Mouse (Mus musculus) hindbrain, embryonic 16.5 days (tissue): ENCODE data around the gene Dbnl. TPM values are rescaled to one million over a fixed set of nuclear protein-coding genes. Genes with fewer than 3 reads are reported as not detected.

Experiments used
- ATAC-seq: fragments of 200-750 bp; cut with Nextera tagmentation; 2 replicates; pipeline ENCODE4 v1.8.0; 2017; ENCODE audit warnings: moderate TSS enrichment, moderate library complexity
- H3K27ac ChIP-seq: fragments of 300-500 bp; sonication (generic); 2 replicates; pipeline ENCODE4 v1.5.1; 2014; ENCODE audit warnings: low read depth, mild to moderate bottlenecking, control low read depth, low read length, moderate library complexity
- H3K27me3 ChIP-seq: fragments of 300-500 bp; sonication (generic); replicated peaks from 2 replicates; pipeline ENCODE4 v1.6.1; 2014; ENCODE audit warnings: low read length; ENCODE audit not compliant: control insufficient read depth, insufficient read depth
- H3K36me3 ChIP-seq: fragments of 300-500 bp; sonication (generic); 2 replicates; pipeline ENCODE4 v1.6.1; 2014; ENCODE audit warnings: mild to moderate bottlenecking, low read length, moderate library complexity, mixed read lengths; ENCODE audit not compliant: control insufficient read depth, insufficient read depth
- H3K4me1 ChIP-seq: fragments of 300-500 bp; sonication (generic); 2 replicates; pipeline ENCODE4 v1.6.1; 2014; ENCODE audit warnings: low read depth, low read length; ENCODE audit not compliant: control insufficient read depth, insufficient read depth
- H3K4me2 ChIP-seq: fragments of 300-500 bp; sonication (generic); 2 replicates; pipeline ENCODE4 v1.6.1; 2014; ENCODE audit warnings: mild to moderate bottlenecking, low read length, control low read depth, moderate library complexity
- H3K4me3 ChIP-seq: fragments of 300-500 bp; sonication (generic); 2 replicates; pipeline ENCODE4 v1.5.1; 2014; ENCODE audit warnings: mild to moderate bottlenecking, low read length, control low read depth, moderate library complexity
- H3K9ac ChIP-seq: fragments of 300-500 bp; sonication (generic); 2 replicates; pipeline ENCODE4 v1.6.1; 2014; ENCODE audit warnings: low read depth, mild to moderate bottlenecking, control low read depth, low read length, moderate library complexity
- H3K9me3 ChIP-seq: fragments of 300-500 bp; sonication (generic); 2 replicates; pipeline ENCODE4 v1.6.1; 2014; ENCODE audit warnings: mild to moderate bottlenecking, low read length, moderate library complexity; ENCODE audit not compliant: control insufficient read depth
- WGBS: fragments of 180-500 bp; shearing (Covaris S2); extraction: QIAGEN DNeasy Blood & Tissue Kit; methylation state at CpG from one replicate; pipeline ENCODE4 v1.1.7; 2014; 5-methylcytosine and 5-hydroxymethylcytosine counted together
- polyA plus RNA-seq: library from polyadenylated mRNA; unstranded; fragments of >200 nt; fragmentation: Nextera tagmentation; extraction: Ambion mirVana; gene quantifications from 2 replicates; pipeline ENCODE4 v1.2.1, GENCODE M21; 2015

Gene Dbnl
- polyA plus RNA-seq, 1 experiment from 2014 or later = 148 TPM

DNA sequence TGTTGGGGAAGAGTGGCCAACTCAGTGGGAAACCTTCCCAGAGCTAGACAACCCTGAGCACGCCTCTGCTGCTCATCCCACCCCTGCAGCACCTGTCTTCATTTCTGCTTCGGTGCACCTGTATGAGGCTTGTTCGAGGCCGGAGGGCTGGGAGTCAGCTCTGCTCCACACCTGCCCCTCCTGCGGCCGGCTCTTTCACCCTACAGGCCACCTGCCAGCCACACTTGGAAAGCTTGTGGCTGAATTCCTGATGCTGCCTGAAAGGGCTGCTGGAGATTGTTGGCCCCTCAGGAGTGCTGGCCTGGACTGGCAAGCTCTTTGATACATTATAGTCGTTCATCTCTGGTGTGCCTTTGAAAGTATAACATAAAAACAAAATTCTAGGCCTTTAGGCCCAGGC lies 52.1 kb downstream of the Dbnl start:
- 79% methylated on average over 7 of the region's 7 CpGs for WGBS
- Histone ChIP-seq H3K27me3 (no peaks in the 10 kb centered on the region), H3K4me1 (peaks cover 4% of the 10 kb centered on the region; the same call in 1 of the 2 replicates), H3K4me3 (no peak overlapping the region), H3K4me2 (no peak overlapping the region), H3K27ac (no peak overlapping the region), H3K9me3 (0 out of 2 replicates have a peak, but pooled peaks cover 2% of the 10 kb centered on the region), H3K36me3 (no peaks in the 10 kb centered on the region), H3K9ac (no peak overlapping the region)
- no peak for ATAC-seq

DNA sequence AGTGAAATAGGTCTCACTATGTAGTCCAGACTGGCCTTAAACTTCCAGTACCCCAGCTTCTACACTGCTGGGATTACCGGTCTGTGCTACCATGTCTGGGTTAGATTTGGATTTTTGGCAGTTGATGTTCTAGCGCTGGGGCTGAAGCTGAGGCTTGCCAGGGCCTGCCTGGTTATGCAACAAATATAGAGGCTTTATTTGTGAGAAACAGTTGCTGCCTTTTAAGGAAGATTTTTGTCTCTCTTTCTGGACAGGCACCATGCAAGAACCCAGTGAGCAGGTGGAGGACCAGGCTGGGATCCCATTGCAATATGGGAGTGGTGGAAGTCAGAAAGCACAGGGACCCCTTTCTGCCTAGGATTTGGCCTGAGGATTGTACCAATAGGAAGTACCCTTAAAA lies 53.5 kb downstream of the Dbnl start:
- H3K9ac ChIP-seq = no peak overlapping the region
- H3K4me1 ChIP-seq = peaks cover 4% of the 10 kb centered on the region; the same call in 1 of the 2 replicates
- no peak overlapping the region for H3K27ac ChIP-seq
- H3K36me3 ChIP-seq = no peaks in the 10 kb centered on the region
- no peaks in the 10 kb centered on the region for H3K27me3 ChIP-seq
- H3K4me2 ChIP-seq = no peak overlapping the region
- H3K4me3 ChIP-seq = no peak overlapping the region
- 96% methylated on average over 2 of the region's 2 CpGs for WGBS
- 0 out of 2 replicates have a peak, but pooled peaks cover 2% of the 10 kb centered on the region for H3K9me3 ChIP-seq
- no peak for ATAC-seq

DNA sequence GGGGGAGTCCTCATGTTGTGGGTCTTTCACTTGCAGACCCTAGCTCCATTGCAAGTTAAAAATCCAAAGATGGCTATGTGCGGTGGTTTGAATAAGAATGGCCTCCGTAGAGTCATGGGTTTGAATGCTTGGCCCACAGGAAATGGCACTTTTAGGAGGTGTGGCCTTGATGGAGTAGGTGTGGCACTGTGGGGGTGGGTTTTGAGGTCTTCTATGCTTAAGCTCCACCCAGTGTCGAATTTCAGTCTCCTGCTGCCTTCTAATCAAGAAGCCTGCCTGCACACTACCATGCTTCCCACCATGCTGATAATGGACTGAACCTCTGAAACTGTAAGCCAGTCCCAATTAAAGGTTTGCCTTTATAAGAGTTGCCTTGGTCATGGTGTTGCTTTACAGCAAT lies 54.8 kb downstream of the Dbnl start:
- no peaks in the 10 kb centered on the region for H3K4me1 ChIP-seq
- no peaks in the 10 kb centered on the region for H3K36me3 ChIP-seq

DNA sequence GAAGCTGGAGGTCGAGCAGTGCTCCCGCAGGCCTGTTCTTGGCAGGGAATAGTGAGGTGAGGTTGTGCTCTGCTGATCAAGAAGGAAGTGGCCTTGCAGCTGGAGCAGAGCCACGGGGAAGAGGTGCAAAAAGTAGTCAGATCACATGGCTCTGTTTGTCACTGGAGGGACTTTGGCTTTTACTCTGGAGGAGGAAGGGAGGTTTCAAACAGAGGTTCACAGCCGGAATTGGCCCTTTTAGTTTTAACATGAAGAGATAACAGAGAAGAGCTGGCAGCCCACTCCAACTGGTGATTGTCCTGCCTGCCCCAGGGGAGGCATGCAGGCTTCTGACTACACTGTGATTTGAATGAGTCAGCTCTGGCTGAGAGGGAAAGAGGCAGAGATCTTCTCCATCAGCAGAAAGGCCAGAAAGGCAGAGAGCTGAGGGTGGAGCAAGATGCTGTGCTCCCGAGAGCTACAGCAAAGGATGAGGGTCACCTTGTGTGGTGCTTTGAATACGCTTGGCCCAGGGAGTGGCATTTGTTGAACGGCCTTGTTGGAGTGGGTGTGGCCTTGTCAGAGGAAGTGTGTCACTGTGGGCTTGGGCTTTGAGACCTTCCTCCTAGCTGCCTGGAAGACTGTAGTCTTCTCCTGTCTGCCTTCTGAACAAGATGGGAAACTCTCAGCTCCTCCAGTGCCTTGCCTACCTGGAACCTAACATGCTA lies 58.5 kb downstream of the Dbnl start:
- H3K27me3 ChIP-seq = no peaks in the 10 kb centered on the region
- H3K27ac ChIP-seq = no peak overlapping the region
- H3K4me2 ChIP-seq = no peak overlapping the region

More for the DNA sequence above, 54.8 kb downstream of the Dbnl start:
- no peak for ATAC-seq
- Histone ChIP-seq H3K9me3 (0 out of 2 replicates have a peak, but pooled peaks cover 2% of the 10 kb centered on the region), H3K9ac (no peak overlapping the region), H3K4me3 (no peak overlapping the region), H3K27me3 (no peaks in the 10 kb centered on the region), H3K4me2 (no peak overlapping the region), H3K27ac (no peak overlapping the region)
- WGBS = 85% methylated on average over 3 of the region's 3 CpGs

DNA sequence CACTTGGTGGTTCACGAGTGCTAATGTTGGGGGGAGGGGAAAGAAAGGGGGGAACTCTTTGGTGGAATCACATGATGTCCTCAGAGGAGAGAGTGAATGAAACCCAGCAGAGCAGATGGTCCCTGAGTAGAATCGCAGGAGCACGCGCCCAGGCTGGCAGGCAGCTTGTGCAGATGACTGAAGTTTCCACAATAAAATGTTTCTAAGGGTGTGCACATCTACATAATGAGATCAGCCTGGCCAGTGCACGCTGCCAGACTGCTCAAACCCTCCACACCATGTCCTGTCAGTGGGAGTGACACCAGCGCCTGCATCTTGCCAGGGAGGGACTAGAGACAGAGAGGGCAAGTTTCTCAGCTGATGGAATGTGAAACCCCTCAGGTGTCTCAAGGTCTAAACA lies 60.5 kb downstream of the Dbnl start:
- WGBS = 22% methylated on average over 6 of the region's 6 CpGs
- H3K27ac ChIP-seq = no peak overlapping the region
- no peak overlapping the region for H3K9ac ChIP-seq
- peak; percentile 68 for ATAC-seq
- no peaks in the 10 kb centered on the region for H3K27me3 ChIP-seq
- no peaks in the 10 kb centered on the region for H3K4me1 ChIP-seq
- no peaks in the 10 kb centered on the region for H3K9me3 ChIP-seq
- no peaks in the 10 kb centered on the region for H3K36me3 ChIP-seq
- no peak overlapping the region for H3K4me2 ChIP-seq
- no peak overlapping the region for H3K4me3 ChIP-seq

More for the DNA sequence above, 58.5 kb downstream of the Dbnl start:
- WGBS = 70% methylated on average over 7 of the region's 7 CpGs
- Histone ChIP-seq H3K9me3 (0 out of 2 replicates have a peak, but pooled peaks cover 2% of the 10 kb centered on the region), H3K4me3 (no peak overlapping the region), H3K36me3 (no peaks in the 10 kb centered on the region), H3K9ac (no peak overlapping the region), H3K4me1 (no peaks in the 10 kb centered on the region)
- ATAC-seq = no peak

DNA sequence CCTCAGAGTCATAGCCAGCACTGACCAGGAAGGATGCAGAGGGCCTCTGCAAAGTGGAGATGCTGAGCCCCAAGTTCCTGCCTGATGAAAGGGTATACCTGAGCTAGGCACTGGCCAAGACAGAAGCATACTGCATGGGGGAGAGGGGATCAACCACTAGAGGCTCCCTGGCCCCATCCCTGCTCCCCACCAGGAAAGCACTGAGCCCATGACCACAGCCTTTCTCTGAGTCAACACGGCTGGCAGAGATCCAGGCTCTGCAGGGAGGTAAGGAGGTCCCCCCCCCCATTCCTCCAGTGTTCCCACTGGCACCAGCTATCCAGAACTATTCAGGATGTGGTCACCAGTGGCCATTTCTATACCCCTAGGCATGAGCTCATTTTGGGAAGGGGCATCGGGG lies 61.0 kb downstream of the Dbnl start:
- no peaks in the 10 kb centered on the region for H3K36me3 ChIP-seq
- 65% methylated on average over 2 of the region's 2 CpGs for WGBS

DNA sequence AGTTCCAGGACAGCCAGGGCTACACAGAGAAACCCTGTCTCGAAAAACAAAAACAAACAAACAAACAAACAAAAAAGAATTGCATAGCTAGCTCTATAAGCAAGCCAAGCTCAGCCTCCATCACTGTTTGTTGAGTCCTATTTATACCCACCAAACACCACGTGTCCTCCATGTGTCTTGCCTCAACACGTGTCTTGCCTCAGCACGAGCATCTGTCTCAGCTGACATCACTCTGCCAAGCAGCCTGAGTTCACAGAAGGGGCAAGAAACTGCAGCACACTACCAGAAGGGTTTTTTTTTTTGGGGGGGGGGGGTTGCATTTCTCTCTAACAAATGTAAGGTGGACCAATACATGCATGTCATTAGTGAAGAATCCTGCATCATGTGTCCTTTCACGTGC lies 62.2 kb downstream of the Dbnl start:
- 73% methylated on average over 5 of the region's 5 CpGs for WGBS

More for the DNA sequence above, 61.0 kb downstream of the Dbnl start:
- Histone ChIP-seq H3K4me2 (no peak overlapping the region), H3K9ac (no peak overlapping the region), H3K4me3 (no peak overlapping the region), H3K4me1 (no peaks in the 10 kb centered on the region), H3K9me3 (no peaks in the 10 kb centered on the region), H3K27ac (no peak overlapping the region), H3K27me3 (no peaks in the 10 kb centered on the region)
- no peak for ATAC-seq

More for the DNA sequence above, 62.2 kb downstream of the Dbnl start:
- no peak for ATAC-seq
- Histone ChIP-seq H3K36me3 (no peaks in the 10 kb centered on the region), H3K9ac (no peak overlapping the region), H3K27me3 (no peaks in the 10 kb centered on the region), H3K4me2 (no peak overlapping the region), H3K4me1 (no peaks in the 10 kb centered on the region), H3K9me3 (no peaks in the 10 kb centered on the region), H3K4me3 (no peak overlapping the region), H3K27ac (no peak overlapping the region)

Other genes starting within 250 kb of the Dbnl start
- 7.4 and 10.3 TPM in 2 replicates for gene Ccdc117, start 246.3 kb upstream of the Dbnl start, polyA plus RNA-seq
- gene Ankrd36, start 218.8 kb upstream of the Dbnl start, polyA plus RNA-seq = not detected in 2 replicates
- gene Mrps24, start 72.8 kb upstream of the Dbnl start, polyA plus RNA-seq = 182 and 207 TPM in 2 replicates
- gene Urgcp, start 26.1 kb upstream of the Dbnl start, polyA plus RNA-seq = 35.6 and 36.7 TPM in 2 replicates
- 3.3 and 13.6 TPM in 2 replicates for gene Pgam2, start 15.2 kb downstream of the Dbnl start, polyA plus RNA-seq
- 5.5 and 6.1 TPM in 2 replicates for gene Polm, start 49.5 kb downstream of the Dbnl start, polyA plus RNA-seq
- gene Aebp1, start 73.5 kb downstream of the Dbnl start, polyA plus RNA-seq = 27.4 and 35.8 TPM in 2 replicates
- 59.6 and 62.5 TPM in 2 replicates for gene Pold2, start 89.8 kb downstream of the Dbnl start, polyA plus RNA-seq
- 0.49 TPM in 1 of 2 replicates, not detected in the other for gene Myl7, start 110.3 kb downstream of the Dbnl start, polyA plus RNA-seq
- gene Gck, start 161.6 kb downstream of the Dbnl start, polyA plus RNA-seq = 5.7 and 6.6 TPM in 2 replicates
- 98.9 and 99.7 TPM in 2 replicates for gene Ykt6, start 167.2 kb downstream of the Dbnl start, polyA plus RNA-seq